Mouse (Mus musculus) MEL (cell line): Measurements from ENCODE around the gene Gm29735. TPM values are rescaled to one million over a fixed set of nuclear protein-coding genes. Genes with fewer than 3 reads are reported as not detected.
"Not testable (repeated sequence)": the region's sequence is repeated elsewhere in the genome, so short reads cannot be mapped to it uniquely, and the experiment has no call there.

Experiments used
- DNase-seq: peaks from one replicate; pipeline ENCODE4 v3.0.0; 2011; ENCODE audit warnings: low read depth, low spot score
- H3K27ac ChIP-seq: 2 replicates; pipeline ENCODE4 v1.5.1; 2012; ENCODE audit warnings: low read depth, mild to moderate bottlenecking, control low read depth, low read length, moderate library complexity; ENCODE audit not compliant: control insufficient read depth
- H3K27me3 ChIP-seq, 2 experiments: fragments of 150-350 bp in 1 of 2; sonication (generic) in 1 of 2; 2 replicates each; pipeline ENCODE4 v1.6.1; 2012; ENCODE audit warnings: low read length in 2 of 2, mild to moderate bottlenecking in 2 of 2, improper control_type of control experiment in 1 of 2, moderate library complexity in 1 of 2; ENCODE audit not compliant: insufficient read depth in 2 of 2, control insufficient read depth in 1 of 2
- H3K36me3 ChIP-seq, 2 experiments: 2 replicates each; pipeline ENCODE4 v1.6.1; 2012 to 2014; ENCODE audit warnings: low read length in 2 of 2, improper control_type of control experiment in 1 of 2, inconsistent platforms in 1 of 2, mild to moderate bottlenecking in 1 of 2; ENCODE audit not compliant: insufficient read depth in 2 of 2, control insufficient read depth in 1 of 2
- H3K4me1 ChIP-seq, 2 experiments: fragments of 150-350 bp in 1 of 2; sonication (generic) in 1 of 2; 2 replicates each; pipeline ENCODE4 v1.6.1; 2012; ENCODE audit warnings: low read length in 2 of 2, improper control_type of control experiment in 1 of 2, mild to moderate bottlenecking in 1 of 2; ENCODE audit not compliant: insufficient read depth in 2 of 2, control insufficient read depth in 1 of 2
- H3K4me3 ChIP-seq, 2 experiments: fragments of 150-350 bp in 1 of 2; sonication (generic) in 1 of 2; 2 replicates each; pipeline ENCODE4 v1.5.1; 2012; ENCODE audit warnings: low read depth in 2 of 2, low read length in 2 of 2, mild to moderate bottlenecking in 2 of 2, moderate library complexity in 2 of 2, control low read depth in 1 of 2, improper control_type of control experiment in 1 of 2; ENCODE audit not compliant: control insufficient read depth in 1 of 2, insufficient read depth in 1 of 2
- H3K79me2 ChIP-seq: 2 replicates; pipeline ENCODE4 v1.6.1; 2012; ENCODE audit warnings: mild to moderate bottlenecking, low read length, moderate library complexity; ENCODE audit not compliant: control insufficient read depth, poor library complexity, insufficient read depth
- H3K9ac ChIP-seq: 2 replicates; pipeline ENCODE4 v1.6.1; 2012; ENCODE audit warnings: low read depth, mild to moderate bottlenecking, control low read depth, low read length, moderate library complexity; ENCODE audit not compliant: control insufficient read depth, poor library complexity, severe bottlenecking
- H3K9me3 ChIP-seq: fragments of 150-350 bp; sonication (generic); replicated peaks from 2 replicates; pipeline ENCODE4 v1.6.1; 2012; ENCODE audit warnings: mild to moderate bottlenecking, low read length, improper control_type of control experiment, moderate library complexity; ENCODE audit not compliant: insufficient read depth
- CHD2 ChIP-seq: IDR thresholded peaks from 2 replicates; pipeline ENCODE4 v1.6.1; 2011; ENCODE audit warnings: low read length, improper control_type of control experiment
- E2F4 ChIP-seq: IDR thresholded peaks from 2 replicates; pipeline ENCODE4 v1.6.1; 2011; ENCODE audit warnings: low read depth, low read length, improper control_type of control experiment, borderline replicate concordance
- EP300 ChIP-seq, 2 experiments: IDR thresholded peaks; 2 replicates each; pipeline ENCODE4 v1.6.1; 2011; ENCODE audit warnings: improper control_type of control experiment in 2 of 2, low read length in 2 of 2, low read depth in 1 of 2, mild to moderate bottlenecking in 1 of 2
- ETS1 ChIP-seq: IDR thresholded peaks from 2 replicates; pipeline ENCODE4 v1.6.1; 2012; ENCODE audit warnings: low read depth, mild to moderate bottlenecking, inconsistent platforms, low read length, improper control_type of control experiment, moderate library complexity
- GATA1 ChIP-seq: IDR thresholded peaks from 2 replicates; pipeline ENCODE4 v1.6.1; 2011; ENCODE audit warnings: low read depth, low read length, improper control_type of control experiment
- HCFC1 ChIP-seq: IDR thresholded peaks from 2 replicates; pipeline ENCODE4 v1.6.1; 2012; ENCODE audit warnings: low read depth, mild to moderate bottlenecking, inconsistent platforms, low read length, improper control_type of control experiment, moderate library complexity
- JUND ChIP-seq: IDR thresholded peaks from 2 replicates; pipeline ENCODE4 v1.6.1; 2011; ENCODE audit warnings: low read depth, mild to moderate bottlenecking, improper control_type of control experiment, low read length
- KAT2A ChIP-seq: conservative IDR thresholded peaks from 2 replicates; pipeline ENCODE4 v1.6.1; 2012; ENCODE audit warnings: low read depth, low read length, improper control_type of control experiment, inconsistent platforms
- MAX ChIP-seq: IDR thresholded peaks from 2 replicates; pipeline ENCODE4 v1.6.1; 2011; ENCODE audit warnings: low read length, improper control_type of control experiment
- POLR2A ChIP-seq, 2 experiments: IDR thresholded peaks; 2 replicates each; pipeline ENCODE4 v1.6.1; 2011 to 2012; ENCODE audit warnings: low read length in 2 of 2, mild to moderate bottlenecking in 2 of 2, control low read depth in 1 of 2, improper control_type of control experiment in 1 of 2, low read depth in 1 of 2, moderate library complexity in 1 of 2; ENCODE audit not compliant: control insufficient read depth in 1 of 2, insufficient read depth in 1 of 2, poor library complexity in 1 of 2
- POLR2AphosphoS2 ChIP-seq: IDR thresholded peaks from 2 replicates; pipeline ENCODE4 v1.6.1; 2011; ENCODE audit warnings: low read length, improper control_type of control experiment
- POLR2AphosphoS5 ChIP-seq: IDR thresholded peaks from 2 replicates; pipeline ENCODE4 v1.6.1; 2012; ENCODE audit warnings: low read depth, borderline replicate concordance, mild to moderate bottlenecking, inconsistent platforms, low read length, moderate library complexity, mixed read lengths
- RAD21 ChIP-seq: IDR thresholded peaks from 2 replicates; pipeline ENCODE4 v1.6.1; 2011; ENCODE audit warnings: mild to moderate bottlenecking, low read depth, low read length, improper control_type of control experiment
- RCOR1 ChIP-seq: IDR thresholded peaks from 2 replicates; pipeline ENCODE4 v1.6.1; 2012; ENCODE audit warnings: low read depth, mild to moderate bottlenecking, inconsistent platforms, low read length, improper control_type of control experiment
- TBP ChIP-seq: IDR thresholded peaks from 2 replicates; pipeline ENCODE4 v1.8.0; 2011; ENCODE audit warnings: low read depth, low read length, improper control_type of control experiment
- UBTF ChIP-seq: IDR thresholded peaks from 2 replicates; pipeline ENCODE4 v1.6.1; 2012; ENCODE audit warnings: low read depth, mild to moderate bottlenecking, inconsistent platforms, low read length, improper control_type of control experiment, moderate library complexity, borderline replicate concordance; ENCODE audit not compliant: insufficient read depth
- USF2 ChIP-seq, 2 experiments: IDR thresholded peaks; 2 replicates each; pipeline ENCODE4 v1.6.1; 2011 to 2012; ENCODE audit warnings: improper control_type of control experiment in 2 of 2, low read length in 2 of 2, borderline replicate concordance in 1 of 2, inconsistent platforms in 1 of 2, low read depth in 1 of 2, mild to moderate bottlenecking in 1 of 2; ENCODE audit not compliant: insufficient read depth in 1 of 2
- ZKSCAN1 ChIP-seq: IDR thresholded peaks from 2 replicates; pipeline ENCODE4 v1.6.1; 2012; ENCODE audit warnings: low read depth, mild to moderate bottlenecking, inconsistent platforms, low read length, improper control_type of control experiment, moderate library complexity
- ZNF384 ChIP-seq: IDR thresholded peaks from 2 replicates; pipeline ENCODE4 v1.6.1; 2012; ENCODE audit warnings: low read depth, mild to moderate bottlenecking, inconsistent platforms, low read length, improper control_type of control experiment
- polyA plus RNA-seq, 2 experiments: library from polyadenylated mRNA; stranded (reverse) in 1 of 2; unstranded in 1 of 2; fragments of >175 nt in 1 of 2; fragments of >200 nt in 1 of 2; gene quantifications; 2 replicates each; pipeline versions ENCODE4 v1.2.1 to v1.2.4; 2012; ENCODE audit warnings: low replicate concordance in 2 of 2, low read depth in 1 of 2; ENCODE audit not compliant: insufficient read length in 2 of 2, insufficient read depth in 1 of 2, missing spikeins in 1 of 2
- total RNA-seq: library from RNA; depleted of rRNA; stranded (reverse); fragments of 300-350 nt; gene quantifications from 2 replicates; pipeline ENCODE4 v1.2.3, GENCODE M21; 2012

Gm29735 gene
- total and polyA plus RNA-seq, 3 experiments: not detected

DNA sequence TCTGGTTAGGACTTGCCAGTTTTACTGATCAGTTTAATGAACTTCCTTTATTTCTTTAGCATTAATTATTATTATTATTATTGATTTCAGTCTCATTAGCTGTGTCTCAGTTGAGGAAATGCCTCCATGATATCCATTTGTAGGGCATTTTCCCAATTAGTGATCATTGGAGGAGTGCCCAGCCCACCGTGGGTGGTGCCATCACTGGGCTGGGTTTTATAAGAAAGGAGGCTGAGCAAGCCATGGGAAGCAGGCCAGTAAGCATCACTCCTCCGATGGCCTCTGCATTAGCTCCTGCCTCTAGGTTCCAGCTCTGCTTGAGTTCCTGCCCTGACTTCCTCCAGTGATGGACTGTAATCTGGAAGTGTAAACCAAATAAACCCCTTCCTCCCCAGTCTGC lies 31.2 kb upstream of the Gm29735 start:
- no peak for TF ChIP-seq GATA1
- TF ChIP-seq ETS1: no peak
- Histone ChIP-seq H3K27ac (no peak overlapping the region), H3K79me2 (no peaks in the 10 kb centered on the region)

GRCm38 (mm10) chr7:142181021-142181420 lies 24.1 kb upstream of the Gm29735 start:
- no peaks in the 10 kb centered on the region for H3K79me2 ChIP-seq
- H3K4me1 ChIP-seq: no peaks in the 10 kb centered on the region
- peaks cover 0 to 2% of the 10 kb centered on the region in 2 experiments; a peak in 1 of 4 replicates for H3K27me3 ChIP-seq
- H3K27ac ChIP-seq: no peak overlapping the region
- no peaks in the 10 kb centered on the region for H3K36me3 ChIP-seq
- TF ChIP-seq CHD2 (no peak), POLR2A (IDR thresholded peaks at IDR 0.05; ENCODE audit: control insufficient read depth in 1 of 2, insufficient read depth in 1 of 2, low read depth in 1 of 2, low read length in 2 of 2, poor library complexity in 1 of 2) (no peak), RAD21 (no peak), POLR2AphosphoS2 (no peak), UBTF (no peak), ZKSCAN1 (no peak), ETS1 (no peak), JUND (no peak), KAT2A (no peak)
- TF ChIP-seq, all 39 proteins: peak for 0
- Histone ChIP-seq H3K9ac (no peak overlapping the region), H3K9me3 (no peaks in the 10 kb centered on the region), H3K4me3 (no peak overlapping the region)
- DNase-seq: no peak

More for the DNA sequence above, 31.2 kb upstream of the Gm29735 start:
- no peak overlapping the region for H3K4me3 ChIP-seq
- DNase-seq: no peak
- H3K4me1 ChIP-seq: no peaks in the 10 kb centered on the region
- H3K36me3 ChIP-seq: no peaks in the 10 kb centered on the region
- H3K9me3 ChIP-seq: no peaks in the 10 kb centered on the region
- H3K9ac ChIP-seq: no peak overlapping the region
- peaks cover 0 to 7% of the 10 kb centered on the region in 2 experiments; a peak in 2 of 4 replicates for H3K27me3 ChIP-seq

DNA sequence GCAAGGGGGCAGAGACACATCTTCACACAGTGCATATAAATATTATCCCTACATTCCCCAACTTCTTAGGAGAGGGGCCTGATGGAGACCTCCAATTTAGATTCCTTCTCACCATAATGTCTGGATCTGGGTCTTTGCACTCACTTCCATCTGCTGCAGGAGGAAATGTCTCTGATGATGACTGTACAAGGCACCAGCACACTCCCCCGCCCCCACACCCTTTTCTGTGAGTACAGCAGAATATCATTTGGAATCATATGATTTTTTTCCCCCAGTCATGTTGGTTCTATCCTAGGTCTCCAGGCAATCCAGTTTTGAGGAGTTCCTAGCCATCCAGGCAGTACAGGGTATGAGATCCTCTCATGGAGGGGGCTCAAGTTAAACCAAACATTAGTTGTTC lies 21.8 kb upstream of the Gm29735 start:
- no peaks in the 10 kb centered on the region for H3K36me3 ChIP-seq
- DNase-seq: no peak

GRCm38 (mm10) chr7:142175905-142176304 lies 19.0 kb upstream of the Gm29735 start, which contains the start of gene Krtap5-2:
Gene Krtap5-2 (minus strand): TSS chr7:142176005.
- not testable (repeated sequence) for H3K4me1 ChIP-seq, H3K4me3 ChIP-seq, DNase-seq, H3K9ac ChIP-seq, H3K27ac ChIP-seq, H3K27me3 ChIP-seq, H3K36me3 ChIP-seq, H3K9me3 ChIP-seq, H3K79me2 ChIP-seq

More for the DNA sequence above, 21.8 kb upstream of the Gm29735 start:
- no peaks in the 10 kb centered on the region; a peak in 1 of 4 replicates for H3K27me3 ChIP-seq
- no peaks in the 10 kb centered on the region for H3K4me1 ChIP-seq
- no peaks in the 10 kb centered on the region for H3K9me3 ChIP-seq
- no peaks in the 10 kb centered on the region for H3K79me2 ChIP-seq
- no peak overlapping the region for H3K4me3 ChIP-seq
- no peak for TF ChIP-seq RCOR1
- no peak for TF ChIP-seq HCFC1
- no peak for TF ChIP-seq POLR2AphosphoS5
- no peak for TF ChIP-seq JUND
- no peak for TF ChIP-seq MAX
- TF ChIP-seq GATA1: no peak
- TF ChIP-seq USF2 (IDR thresholded peaks at IDR 0.05; ENCODE audit: borderline replicate concordance in 1 of 2, insufficient read depth in 1 of 2, low read depth in 1 of 2, low read length in 2 of 2): no peak
- no peak for TF ChIP-seq CHD2
- no peak for TF ChIP-seq TBP
- no peak for TF ChIP-seq POLR2AphosphoS2
- TF ChIP-seq ZNF384: no peak
- no peak for TF ChIP-seq EP300 (IDR thresholded peaks at IDR 0.05; ENCODE audit: low read depth in 1 of 2, low read length in 2 of 2)
- no peak for TF ChIP-seq E2F4
- no peak overlapping the region for H3K27ac ChIP-seq
- no peak overlapping the region for H3K9ac ChIP-seq
